Mouse (Mus musculus) MN1 (cell line): ENCODE data around the gene Tnrc6b.
A peak's percentile ranks its signal among the peaks of the same experiment; 100 is the strongest.

Experiments used
- DNase-seq: peaks from one replicate; pipeline ENCODE4 v3.0.0-alpha.2; 2016; ENCODE audit warnings: low spot score

Gene Tnrc6b

GRCm38 (mm10) chr15:80792556-80792955, 81.4 kb downstream of the Tnrc6b start:
- no peak for DNase-seq

GRCm38 (mm10) chr15:80795076-80795475, 84.0 kb downstream of the Tnrc6b start:
- no peak for DNase-seq

- peak; percentile 82 for DNase-seq
Measured at GRCm38 (mm10) chr15:80797757-80798156, 86.6 kb downstream of the Tnrc6b start.

- peak; percentile 99 for DNase-seq
Measured at GRCm38 (mm10) chr15:80798367-80799073, 87.4 kb downstream of the Tnrc6b start.

- peak; percentile 80 for DNase-seq
Measured at GRCm38 (mm10) chr15:80799074-80799633, 88.0 kb downstream of the Tnrc6b start.

- DNase-seq: peak; percentile 70
Measured at GRCm38 (mm10) chr15:80799634-80800137, 88.6 kb downstream of the Tnrc6b start.

- no peak for DNase-seq
Measured at GRCm38 (mm10) chr15:80800201-80800600, 89.1 kb downstream of the Tnrc6b start.

- DNase-seq: no peak
Measured at GRCm38 (mm10) chr15:80800765-80801164, 89.7 kb downstream of the Tnrc6b start.

- no peak for DNase-seq
Measured at GRCm38 (mm10) chr15:80801597-80801996, 90.5 kb downstream of the Tnrc6b start.

- no peak for DNase-seq
Measured at GRCm38 (mm10) chr15:80807162-80807561, 96.0 kb downstream of the Tnrc6b start.

- no peak for DNase-seq
Measured at GRCm38 (mm10) chr15:80810226-80810625, 99.1 kb downstream of the Tnrc6b start.

- DNase-seq: no peak
Measured at GRCm38 (mm10) chr15:80812840-80813239, 101.7 kb downstream of the Tnrc6b start.

- no peak for DNase-seq
Measured at GRCm38 (mm10) chr15:80814792-80815191, 103.7 kb downstream of the Tnrc6b start.

- DNase-seq: peak; percentile 40
Measured at GRCm38 (mm10) chr15:80822276-80822675, 111.2 kb downstream of the Tnrc6b start.

GRCm38 (mm10) chr15:80831170-80831569, 120.1 kb downstream of the Tnrc6b start:
- DNase-seq: no peak

GRCm38 (mm10) chr15:80832808-80833207, 121.7 kb downstream of the Tnrc6b start:
- DNase-seq: peak; percentile 24

- no peak for DNase-seq
Measured at GRCm38 (mm10) chr15:80836246-80836645, 125.1 kb downstream of the Tnrc6b start.

- no peak for DNase-seq
Measured at GRCm38 (mm10) chr15:80838836-80839235, 127.7 kb downstream of the Tnrc6b start.

GRCm38 (mm10) chr15:80839653-80840420, 128.7 kb downstream of the Tnrc6b start:
- DNase-seq: no peak

GRCm38 (mm10) chr15:80844262-80844661, 133.1 kb downstream of the Tnrc6b start:
- no peak for DNase-seq

GRCm38 (mm10) chr15:80844926-80845325, 133.8 kb downstream of the Tnrc6b start:
- DNase-seq: no peak

- peak; percentile 72 for DNase-seq
Measured at GRCm38 (mm10) chr15:80850004-80850403, 138.9 kb downstream of the Tnrc6b start.
